Mouse (Mus musculus) ZHBTc4 (cell line): ENCODE results near the gene Ypel3.

Experiments used
- DNase-seq: peaks from one replicate; pipeline ENCODE4 v3.0.0-alpha.2; 2011; ENCODE audit warnings: low read depth, low spot score

The Ypel3 gene

GRCm38 (mm10) chr7:126793456-126794270, 16.9 kb downstream of the Ypel3 start:
- no peak for DNase-seq

GRCm38 (mm10) chr7:126794271-126794605, 17.5 kb downstream of the Ypel3 start:
- DNase-seq = no peak

- peak; percentile 53 for DNase-seq
Measured at GRCm38 (mm10) chr7:126795387-126796317, 18.9 kb downstream of the Ypel3 start.

- DNase-seq = peak; percentile 55
Measured at GRCm38 (mm10) chr7:126796350-126796932, 19.7 kb downstream of the Ypel3 start.

GRCm38 (mm10) chr7:126797411-126798126, 20.8 kb downstream of the Ypel3 start, which contains the start of gene Fam57b:
Gene Fam57b (plus strand): TSS chr7:126797668.
- DNase-seq = no peak

GRCm38 (mm10) chr7:126798127-126799049, 21.6 kb downstream of the Ypel3 start:
- DNase-seq = peak; percentile 50

- DNase-seq = peak; percentile 99
Measured at GRCm38 (mm10) chr7:126799050-126799467, 22.3 kb downstream of the Ypel3 start.

GRCm38 (mm10) chr7:126799468-126800268, 22.9 kb downstream of the Ypel3 start:
- DNase-seq = peak; percentile 96

GRCm38 (mm10) chr7:126800269-126801056, 23.7 kb downstream of the Ypel3 start:
- no peak for DNase-seq

- no peak for DNase-seq
Measured at GRCm38 (mm10) chr7:126801057-126801422, 24.3 kb downstream of the Ypel3 start.

GRCm38 (mm10) chr7:126802134-126802889, 25.6 kb downstream of the Ypel3 start:
- no peak for DNase-seq

GRCm38 (mm10) chr7:126803181-126803580, 26.4 kb downstream of the Ypel3 start:
- DNase-seq = no peak

- DNase-seq = no peak
Measured at GRCm38 (mm10) chr7:126803751-126804150, 27.0 kb downstream of the Ypel3 start.

- no peak for DNase-seq
Measured at GRCm38 (mm10) chr7:126806956-126807355, 30.2 kb downstream of the Ypel3 start.

GRCm38 (mm10) chr7:126807405-126807804, 30.6 kb downstream of the Ypel3 start:
- DNase-seq = no peak

- peak; percentile 94 for DNase-seq
Measured at GRCm38 (mm10) chr7:126808703-126809455, 32.1 kb downstream of the Ypel3 start.

GRCm38 (mm10) chr7:126809723-126810369, 33.1 kb downstream of the Ypel3 start:
- no peak for DNase-seq
